Mouse (Mus musculus) cerebellum, adult 8-10 months (tissue): ENCODE data around the gene Tarsl2.

Experiments used
- DNase-seq: peaks from one replicate; pipeline ENCODE4 v3.0.0; 2022

Gene Tarsl2

DNA sequence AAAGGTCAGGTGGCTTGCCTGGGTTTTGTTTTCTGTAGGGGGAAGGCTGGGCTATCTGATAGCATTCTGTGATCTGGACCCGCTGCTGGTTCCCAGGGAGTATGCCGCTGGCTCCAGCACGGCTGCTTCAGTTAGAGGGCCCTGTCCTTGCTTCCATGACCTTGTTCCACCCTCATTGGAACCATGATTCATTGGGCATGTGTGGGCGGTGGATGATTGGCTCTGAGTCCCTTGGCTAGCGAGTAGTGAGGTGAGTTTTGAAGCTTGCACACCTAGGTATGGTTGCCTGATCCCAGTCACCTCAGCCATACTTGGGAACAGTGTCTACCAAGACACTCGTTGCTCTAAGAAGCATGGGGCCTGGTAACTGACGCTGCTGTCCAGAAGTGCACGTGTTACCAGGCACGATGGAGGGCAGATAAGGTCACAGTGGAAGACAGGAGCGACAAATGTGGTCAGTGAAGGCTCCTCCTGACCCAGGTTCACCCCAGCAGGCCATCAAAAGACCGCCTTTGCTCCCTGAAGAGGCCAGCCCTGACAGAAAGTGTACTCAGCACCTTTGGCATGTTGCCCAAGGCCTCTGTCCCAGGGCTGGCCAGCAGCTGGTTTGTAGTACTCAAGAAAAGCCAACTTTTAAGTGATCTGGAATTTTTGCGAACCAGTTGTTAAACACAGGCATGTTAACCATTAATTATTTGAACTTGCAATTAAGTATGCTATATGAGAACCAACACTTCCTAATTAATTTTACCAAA, 92.8 kb downstream of the Tarsl2 start:
- DNase-seq = no peak
